Mouse (Mus musculus) small intestine, adult 2 months (tissue): ENCODE measurements around the gene Mkrn2. TPM values are rescaled to one million over a fixed set of nuclear protein-coding genes. Genes with fewer than 3 reads are reported as not detected.
A peak's percentile ranks its signal among the peaks of the same experiment; 100 is the strongest.

Source experiments
- H3K27ac ChIP-seq: fragments of 200-500 bp; 2 replicates; pipeline ENCODE4 v1.5.1; 2012; ENCODE audit warnings: low read depth, low read length, control low read depth, inconsistent platforms; ENCODE audit not compliant: insufficient read depth
- H3K27me3 ChIP-seq: fragments of 200-500 bp; 2 replicates; pipeline ENCODE4 v1.6.1; 2012; ENCODE audit warnings: mild to moderate bottlenecking, moderate library complexity, low read length, inconsistent platforms; ENCODE audit not compliant: control insufficient read depth, insufficient read depth
- H3K36me3 ChIP-seq: fragments of 200-500 bp; 2 replicates; pipeline ENCODE4 v1.6.1; 2012; ENCODE audit warnings: mild to moderate bottlenecking, low read length, control low read depth, inconsistent platforms; ENCODE audit not compliant: control insufficient read depth, insufficient read depth
- H3K4me1 ChIP-seq: fragments of 200-500 bp; 2 replicates; pipeline ENCODE4 v1.6.1; 2012; ENCODE audit warnings: low read length, inconsistent platforms, mixed read lengths; ENCODE audit not compliant: control insufficient read depth, insufficient read depth, insufficient read length
- H3K4me3 ChIP-seq: fragments of 200-500 bp; 2 replicates; pipeline ENCODE4 v1.5.1; 2012; ENCODE audit warnings: low read depth, mild to moderate bottlenecking, control low read depth, inconsistent platforms, low read length, moderate library complexity
- CTCF ChIP-seq: fragments of 200-500 bp; IDR thresholded peaks from 2 replicates; pipeline ENCODE4 v1.5.1; 2012; ENCODE audit warnings: low read depth, mild to moderate bottlenecking, control low read depth, inconsistent platforms, low read length, moderate library complexity, mixed read lengths; ENCODE audit not compliant: insufficient replicate concordance, insufficient read length; ENCODE audit errors: extremely low read depth
- POLR2A ChIP-seq: fragments of 200-500 bp; IDR thresholded peaks from 2 replicates; pipeline ENCODE4 v1.6.1; 2012; ENCODE audit warnings: low read depth, mild to moderate bottlenecking, control low read depth, inconsistent platforms, low read length, moderate library complexity
- WGBS: fragments of 180-500 bp; shearing (Covaris S2); methylation state at CpG from one replicate; pipeline ENCODE4 v1.1.7; 2018; 5-methylcytosine and 5-hydroxymethylcytosine counted together
- polyA plus RNA-seq: library from polyadenylated mRNA; depleted of rRNA; stranded (reverse); fragments of >200 nt; gene quantifications from 2 replicates; pipeline ENCODE4 v1.2.3, GENCODE M21; 2012

The Mkrn2 gene
- polyA plus RNA-seq, 1 experiment: 50.1 TPM

- TF ChIP-seq CTCF (peak; percentile 23; the same call in 1 of the 2 replicates), POLR2A (no peak)
- Histone ChIP-seq H3K4me3 (no peak overlapping the region), H3K4me1 (no peaks in the 10 kb centered on the region), H3K27me3 (no peaks in the 10 kb centered on the region), H3K27ac (no peak overlapping the region), H3K36me3 (peaks cover 39% of the 10 kb centered on the region)
- WGBS: 87% methylated on average over 3 of the region's 3 CpGs
Measured at GRCm38 (mm10) chr6:115609121-115609520, 7.4 kb downstream of the Mkrn2 start.

DNA sequence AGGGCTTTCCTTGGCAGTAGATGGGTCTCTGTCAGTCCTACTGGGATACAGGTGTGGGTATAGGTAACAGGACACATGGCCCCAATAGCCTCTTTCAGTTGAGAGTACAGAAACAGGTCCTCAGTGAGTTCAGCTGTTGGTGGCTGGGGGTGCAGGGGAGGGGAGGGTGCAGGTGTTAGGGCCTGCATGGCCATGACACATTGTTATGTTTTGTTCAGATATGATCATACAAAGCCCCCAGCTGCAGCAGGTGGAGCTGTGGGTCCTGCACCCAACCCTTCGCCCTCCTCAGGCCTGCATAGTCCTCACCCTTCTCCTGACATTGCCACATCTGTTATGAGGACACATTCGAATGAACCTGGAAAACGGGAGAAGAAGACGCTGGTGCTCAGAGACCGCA is 8.6 kb downstream of the Mkrn2 start:
- Histone ChIP-seq H3K27me3 (no peaks in the 10 kb centered on the region), H3K4me1 (no peaks in the 10 kb centered on the region), H3K27ac (no peak overlapping the region), H3K4me3 (no peak overlapping the region), H3K36me3 (peaks cover 46% of the 10 kb centered on the region)
- 90% methylated on average over 5 of the region's 5 CpGs for WGBS
- TF ChIP-seq POLR2A: no peak
- TF ChIP-seq CTCF: no peak

- TF ChIP-seq CTCF: no peak
- no peak for TF ChIP-seq POLR2A
- H3K4me1 ChIP-seq: no peaks in the 10 kb centered on the region
- H3K27me3 ChIP-seq: no peaks in the 10 kb centered on the region
- peaks cover 77% of the 10 kb centered on the region for H3K36me3 ChIP-seq
- no peak overlapping the region for H3K27ac ChIP-seq
- H3K4me3 ChIP-seq: no peak overlapping the region
Measured at GRCm38 (mm10) chr6:115613793-115614192, 12.1 kb downstream of the Mkrn2 start.

DNA sequence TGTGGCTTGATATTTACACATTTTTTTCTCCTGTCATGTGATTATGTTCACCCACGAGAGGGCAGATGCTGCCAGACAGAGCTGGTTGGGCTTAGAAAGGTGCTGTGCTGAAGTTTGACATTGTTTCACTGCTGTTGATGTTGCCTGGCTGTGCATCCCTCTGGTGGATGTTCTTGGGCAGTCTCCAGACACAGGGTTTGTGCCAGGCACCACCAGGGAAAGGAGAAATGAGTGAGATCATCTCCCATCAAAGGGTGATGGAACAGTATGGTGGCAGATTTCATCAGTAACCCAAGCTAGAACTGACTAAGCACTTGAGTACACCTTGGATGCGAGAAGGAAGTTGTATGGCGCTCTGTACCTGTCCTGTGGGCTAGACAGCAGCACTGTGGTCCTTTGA is 14.3 kb downstream of the Mkrn2 start:
- H3K36me3 ChIP-seq: peaks cover 82% of the 10 kb centered on the region
- H3K27me3 ChIP-seq: no peaks in the 10 kb centered on the region
- WGBS: 75% methylated on average over 3 of the region's 3 CpGs
- H3K4me1 ChIP-seq: no peaks in the 10 kb centered on the region; the same call in 1 of the 2 replicates
- H3K27ac ChIP-seq: no peak overlapping the region
- TF ChIP-seq POLR2A (no peak), CTCF (no peak)
- no peak overlapping the region for H3K4me3 ChIP-seq

- Histone ChIP-seq H3K27me3 (no peaks in the 10 kb centered on the region), H3K4me1 (no peaks in the 10 kb centered on the region; the same call in 1 of the 2 replicates), H3K36me3 (peaks cover 82% of the 10 kb centered on the region), H3K27ac (no peak overlapping the region), H3K4me3 (no peak overlapping the region)
- 87% methylated on average over 10 of the region's 10 CpGs for WGBS
- TF ChIP-seq POLR2A: no peak
- TF ChIP-seq CTCF: no peak
Measured at GRCm38 (mm10) chr6:115619818-115620217, 18.1 kb downstream of the Mkrn2 start.

- no peaks in the 10 kb centered on the region; the same call in 1 of the 2 replicates for H3K4me1 ChIP-seq
- TF ChIP-seq CTCF (no peak), POLR2A (no peak)
- peaks cover 86% of the 10 kb centered on the region for H3K36me3 ChIP-seq
- WGBS: 81% methylated on average over 1 of the region's 1 CpGs
- H3K27ac ChIP-seq: no peak overlapping the region
- H3K4me3 ChIP-seq: no peak overlapping the region
- H3K27me3 ChIP-seq: no peaks in the 10 kb centered on the region
Measured at GRCm38 (mm10) chr6:115620942-115621341, 19.2 kb downstream of the Mkrn2 start.

GRCm38 (mm10) chr6:115626121-115626520 is 24.4 kb downstream of the Mkrn2 start:
- no peak overlapping the region for H3K27ac ChIP-seq
- no peak overlapping the region for H3K4me3 ChIP-seq
- no peaks in the 10 kb centered on the region for H3K27me3 ChIP-seq
- 78% methylated on average over 5 of the region's 5 CpGs for WGBS
- no peaks in the 10 kb centered on the region for H3K4me1 ChIP-seq
- H3K36me3 ChIP-seq: peaks cover 72% of the 10 kb centered on the region
- no peak for TF ChIP-seq CTCF
- TF ChIP-seq POLR2A: no peak
